Mouse (Mus musculus): ENCODE measurements around the gene Arl8a. TPM values are rescaled to one million over a fixed set of nuclear protein-coding genes. Genes with fewer than 3 reads are reported as not detected.
"Not testable (repeated sequence)": the region's sequence is repeated elsewhere in the genome, so short reads cannot be mapped to it uniquely, and the experiment has no call there.

The Arl8a gene
- total RNA-seq (2021) = 100 to 1,000 TPM; 307 to 334 TPM
- long read RNA-seq, experiment 1, transcript Arl8a-201 (7 exons, 1,713 nt) = major isoform, 233 of 279 reads
- long read RNA-seq, experiment 1, partial matches to known transcripts = 10 of 279 reads
- long read RNA-seq, experiment 1, other reads (novel, unspliced or antisense) = 34 of 279 reads
- long read RNA-seq, experiment 2, transcript Arl8a-201 (7 exons, 1,713 nt) = major isoform, 333 of 461 reads
- long read RNA-seq, experiment 2, partial matches to known transcripts = 119 of 461 reads
- long read RNA-seq, experiment 2, other reads (novel, unspliced or antisense) = 7 of 461 reads

GRCm38 (mm10) chr1:135146077-135146945, at the start of gene Arl8a:
Arl8a (plus strand) TSS chr1:135146824.
- peak; percentile 77 to 87 for DNase-seq (ENCODE audit: low spot score in 2 of 2)

- DNase-seq (ENCODE audit: low spot score in 2 of 2) = no peak
Observed at GRCm38 (mm10) chr1:135097441-135097840, 49.2 kb upstream of the Arl8a start.

- peak in 1 of 2 experiments; percentile 30 for DNase-seq (ENCODE audit: low spot score in 2 of 2)
Observed at GRCm38 (mm10) chr1:135098441-135098840, 48.2 kb upstream of the Arl8a start.

DNA sequence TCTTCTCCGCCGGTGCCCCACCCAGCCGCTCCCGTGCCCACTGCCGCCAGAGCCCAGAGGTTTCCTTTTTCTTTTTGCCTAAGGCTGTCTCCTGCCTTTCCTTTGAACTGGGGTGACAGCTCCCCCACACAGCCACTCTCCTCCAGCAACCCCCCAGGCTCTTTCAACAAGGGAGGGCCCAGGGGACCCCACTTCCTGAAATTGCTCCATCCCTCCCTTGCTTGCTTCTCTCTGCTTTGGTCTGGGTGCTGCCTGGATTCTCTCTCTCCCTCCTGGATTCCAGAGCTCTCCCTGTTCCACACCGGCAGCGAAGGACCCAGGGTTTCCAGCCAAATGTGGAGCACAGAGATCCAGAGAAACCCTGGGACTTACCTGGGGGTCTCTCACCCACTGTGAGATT, 46.2 kb upstream of the Arl8a start:
- no peak for DNase-seq (ENCODE audit: low spot score in 2 of 2)

GRCm38 (mm10) chr1:135105124-135105523, 41.5 kb upstream of the Arl8a start, which contains the start of gene Lgr6:
Lgr6 (minus strand) TSS chr1:135105276.
- DNase-seq (ENCODE audit: low spot score in 2 of 2) = no peak

DNA sequence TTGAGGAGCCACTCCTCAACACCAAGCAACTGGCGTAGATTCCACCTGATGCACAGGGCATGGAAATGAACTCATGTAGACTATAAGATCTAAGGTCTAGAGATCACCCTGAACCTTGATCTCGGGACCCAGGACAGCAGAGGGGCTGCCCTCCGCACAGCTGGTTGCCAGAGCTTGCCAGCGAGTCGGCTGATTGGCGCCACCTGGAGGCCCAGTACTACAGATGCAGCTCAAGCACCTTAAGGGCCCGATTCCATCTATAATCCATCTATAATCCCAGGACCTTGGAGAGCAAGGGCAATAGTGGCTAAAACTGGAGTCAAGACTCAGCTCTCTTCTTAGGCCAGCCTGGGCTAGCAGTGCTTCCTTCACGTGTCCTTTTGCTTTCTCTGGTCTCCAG, 40.7 kb upstream of the Arl8a start:
- DNase-seq (ENCODE audit: low spot score in 2 of 2) = peak; percentile 49 to 53

- no peak for DNase-seq (ENCODE audit: low spot score in 2 of 2)
Observed at GRCm38 (mm10) chr1:135108611-135109010, 38.0 kb upstream of the Arl8a start.

DNA sequence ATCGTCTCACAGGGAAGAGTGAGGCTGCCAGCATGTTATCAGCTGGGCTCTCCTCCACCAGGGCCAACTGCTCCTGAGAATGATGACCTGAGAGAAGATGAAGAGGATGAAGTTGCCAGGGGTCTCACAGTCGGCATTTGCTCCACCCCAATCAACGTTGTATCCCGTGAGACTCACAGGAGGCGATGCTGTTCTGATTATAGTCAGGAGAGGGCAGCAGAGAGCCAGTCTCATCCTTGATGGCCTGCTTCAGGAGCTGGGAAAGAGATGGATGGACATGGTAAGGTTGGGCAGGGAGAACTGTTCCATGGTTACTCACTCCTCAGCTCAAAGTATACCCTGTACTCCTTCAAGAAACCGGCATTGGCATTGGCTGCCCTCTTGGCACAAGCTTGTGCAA, 36.5 kb upstream of the Arl8a start:
- DNase-seq (ENCODE audit: low spot score in 2 of 2) = peak; percentile 72 to 76

DNA sequence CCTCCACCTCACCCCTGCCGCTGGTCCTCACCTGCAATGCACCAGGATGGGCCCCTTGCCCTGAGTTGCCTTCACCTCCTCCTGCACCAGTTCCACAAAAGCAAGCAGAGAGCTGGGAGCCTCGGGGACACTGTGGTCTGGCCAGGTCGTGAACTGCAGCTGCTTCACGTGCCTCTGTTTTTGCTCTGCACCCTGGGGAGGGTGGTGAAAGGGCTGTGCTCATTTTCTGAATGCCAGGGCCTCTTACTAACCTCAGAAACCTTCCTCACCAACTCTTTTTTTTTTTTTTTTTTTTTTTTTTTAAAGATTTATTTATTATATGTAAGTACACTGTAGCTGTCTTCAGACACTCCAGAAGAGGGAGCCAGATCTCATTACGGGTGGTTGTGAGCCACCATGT, 35.4 kb upstream of the Arl8a start:
- DNase-seq (ENCODE audit: low spot score in 2 of 2) = not testable (repeated sequence)

DNA sequence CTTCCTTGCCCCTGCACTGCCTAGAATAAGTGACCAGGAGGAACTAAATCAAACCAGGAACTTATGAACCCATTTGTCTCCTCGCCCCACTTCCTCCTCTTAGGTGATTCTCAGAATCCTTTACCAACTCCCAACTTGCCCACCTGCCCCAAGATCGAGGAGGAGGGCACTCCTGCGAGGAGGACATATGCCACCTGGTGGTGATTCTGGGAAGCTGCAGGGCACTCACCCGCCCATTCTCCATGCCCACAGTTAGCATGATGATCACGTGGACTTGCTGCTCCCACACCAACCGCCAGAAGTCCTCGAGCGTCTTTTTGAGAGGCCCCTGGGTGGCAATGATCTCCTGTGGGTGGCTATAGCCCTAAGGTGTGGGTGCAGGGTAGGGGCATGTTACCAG, 34.0 kb upstream of the Arl8a start:
- peak; percentile 37 to 46 for DNase-seq (ENCODE audit: low spot score in 2 of 2)

- no peak for DNase-seq (ENCODE audit: low spot score in 2 of 2)
Observed at GRCm38 (mm10) chr1:135124573-135125363, 21.9 kb upstream of the Arl8a start.

- DNase-seq (ENCODE audit: low spot score in 2 of 2) = no peak
Observed at GRCm38 (mm10) chr1:135125990-135126389, 20.6 kb upstream of the Arl8a start.

- DNase-seq (ENCODE audit: low spot score in 2 of 2) = no peak
Observed at GRCm38 (mm10) chr1:135126443-135127027, 20.1 kb upstream of the Arl8a start.

DNA sequence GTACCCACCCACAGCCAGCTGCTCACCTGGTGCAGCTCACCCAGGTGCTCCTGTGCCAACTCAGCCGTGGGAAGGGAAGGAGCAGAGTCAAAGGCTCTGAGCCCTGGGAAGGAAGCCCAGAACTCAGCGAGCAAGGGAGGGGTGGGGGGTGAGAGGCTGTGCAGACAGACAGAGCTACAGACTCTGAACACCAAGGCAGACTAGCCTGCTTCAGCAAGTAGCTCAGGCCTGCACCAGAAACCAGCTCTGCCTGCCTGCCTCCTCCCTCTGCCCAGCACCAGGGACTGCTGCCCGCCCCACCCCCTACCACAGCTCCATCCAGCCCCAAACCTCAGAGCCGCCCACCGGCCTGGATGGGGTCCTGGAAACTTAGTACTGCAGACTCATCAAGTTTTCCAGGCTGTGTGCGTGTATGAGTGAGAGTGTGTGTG, 18.6 kb upstream of the Arl8a start:
- no peak for DNase-seq (ENCODE audit: low spot score in 2 of 2)

- DNase-seq (ENCODE audit: low spot score in 2 of 2) = no peak
Observed at GRCm38 (mm10) chr1:135128986-135129385, 17.6 kb upstream of the Arl8a start.

- no peak for DNase-seq (ENCODE audit: low spot score in 2 of 2)
Observed at GRCm38 (mm10) chr1:135129543-135130183, 17.0 kb upstream of the Arl8a start.

DNA sequence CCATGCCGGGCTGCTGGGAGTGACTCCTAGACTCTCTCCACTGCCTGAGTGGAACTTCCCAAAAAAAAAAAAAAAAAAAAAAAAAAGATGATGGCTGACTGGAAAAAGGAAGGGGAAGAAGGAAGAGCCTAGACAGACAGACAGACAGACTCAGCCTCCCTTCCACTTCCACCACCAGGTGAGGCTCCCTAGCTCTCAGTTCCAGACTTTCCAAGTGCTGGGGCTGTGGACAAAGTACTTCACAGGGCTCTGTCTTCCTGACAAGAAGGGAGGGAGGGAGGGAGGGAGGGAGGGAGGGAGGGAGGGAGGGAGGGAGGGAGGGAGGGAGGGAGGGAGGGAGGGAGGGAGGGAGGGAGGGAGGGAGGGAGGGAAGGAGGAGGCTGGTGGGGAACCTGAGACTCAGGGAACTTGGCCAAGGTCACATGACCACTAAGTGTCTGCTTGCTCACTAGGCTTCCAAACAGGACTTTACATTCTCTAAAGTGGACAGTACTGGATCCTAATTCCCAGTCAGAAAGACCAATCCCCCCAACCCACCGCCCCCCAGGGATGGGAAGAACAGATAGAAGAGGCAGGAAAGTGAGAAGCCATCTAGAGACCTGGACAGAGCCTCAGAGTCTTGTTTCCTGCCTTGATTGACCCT, 16.1 kb upstream of the Arl8a start:
- DNase-seq (ENCODE audit: low spot score in 2 of 2) = no peak

- DNase-seq (ENCODE audit: low spot score in 2 of 2) = no peak
Observed at GRCm38 (mm10) chr1:135131034-135131433, 15.6 kb upstream of the Arl8a start.

DNA sequence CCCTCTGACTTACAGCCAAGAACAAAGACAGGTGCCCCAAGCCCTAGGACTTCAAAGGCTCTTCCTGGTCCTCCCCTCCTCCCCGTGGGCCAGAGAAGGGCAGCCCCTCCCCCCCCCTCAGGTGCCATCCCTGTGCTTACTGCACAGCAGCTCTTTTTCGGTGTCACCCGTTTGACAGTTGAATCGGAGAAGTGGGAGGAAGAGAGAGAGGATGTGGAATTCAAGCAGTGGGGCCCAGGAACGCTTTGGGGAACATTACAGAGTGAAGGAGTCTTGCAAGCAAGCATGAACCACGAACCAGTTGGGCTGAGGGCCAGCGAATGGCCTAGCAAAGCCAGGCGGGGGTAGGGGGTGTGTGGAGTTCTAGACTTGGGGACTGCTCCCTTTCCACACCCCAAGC, 15.1 kb upstream of the Arl8a start:
- no peak for DNase-seq (ENCODE audit: low spot score in 2 of 2)

- DNase-seq (ENCODE audit: low spot score in 2 of 2) = peak; percentile 33 to 46
Observed at GRCm38 (mm10) chr1:135132473-135132872, 14.2 kb upstream of the Arl8a start, which contains the start of gene Ptpn7. Ptpn7 (plus strand) TSS chr1:135132700.
